Mouse (Mus musculus) forebrain, embryonic 12.5 days (tissue): Measurements from ENCODE around the gene Rora. TPM values are rescaled to one million over a fixed set of nuclear protein-coding genes. Genes with fewer than 3 reads are reported as not detected.

Experiments
- ATAC-seq: fragments of 200-750 bp; cut with Nextera tagmentation; 2 replicates; pipeline ENCODE4 v1.8.0; 2017; ENCODE audit warnings: moderate TSS enrichment; ENCODE audit not compliant: low FRiP score
- H3K27ac ChIP-seq: fragments of 300-500 bp; sonication (generic); 2 replicates; pipeline ENCODE4 v1.5.1; 2016; ENCODE audit warnings: mild to moderate bottlenecking
- H3K27me3 ChIP-seq: fragments of 300-500 bp; sonication (generic); 2 replicates; pipeline ENCODE4 v1.6.1; 2016; ENCODE audit warnings: mild to moderate bottlenecking
- H3K36me3 ChIP-seq: fragments of 300-500 bp; sonication (generic); replicated peaks from 2 replicates; pipeline ENCODE4 v1.6.1; 2016; ENCODE audit warnings: mild to moderate bottlenecking
- H3K4me1 ChIP-seq: fragments of 300-500 bp; sonication (generic); 2 replicates; pipeline ENCODE4 v1.6.1; 2016
- H3K4me2 ChIP-seq: fragments of 300-500 bp; sonication (generic); 2 replicates; pipeline ENCODE4 v1.6.1; 2016; ENCODE audit warnings: mild to moderate bottlenecking, moderate library complexity
- H3K4me3 ChIP-seq: fragments of 300-500 bp; sonication (generic); replicated peaks from 2 replicates; pipeline ENCODE4 v1.5.1; 2016; ENCODE audit warnings: mild to moderate bottlenecking
- H3K9ac ChIP-seq: fragments of 300-500 bp; sonication (generic); 2 replicates; pipeline ENCODE4 v1.6.1; 2016; ENCODE audit warnings: mild to moderate bottlenecking
- H3K9me3 ChIP-seq: fragments of 300-500 bp; sonication (generic); 2 replicates; pipeline ENCODE4 v1.6.1; 2016
- WGBS: fragments of 180-500 bp; shearing (Covaris S2); methylation state at CpG from one replicate; pipeline ENCODE4 v1.1.7; 2016; 5-methylcytosine and 5-hydroxymethylcytosine counted together
- polyA plus RNA-seq: library from polyadenylated mRNA; unstranded; fragments of >200 nt; fragmentation: Nextera tagmentation; extraction: Ambion mirVana; gene quantifications from 2 replicates; pipeline ENCODE4 v1.2.1, GENCODE M21; 2016

Gene Rora
- polyA plus RNA-seq, 1 experiment from 2014 or later: 7.3 TPM

DNA sequence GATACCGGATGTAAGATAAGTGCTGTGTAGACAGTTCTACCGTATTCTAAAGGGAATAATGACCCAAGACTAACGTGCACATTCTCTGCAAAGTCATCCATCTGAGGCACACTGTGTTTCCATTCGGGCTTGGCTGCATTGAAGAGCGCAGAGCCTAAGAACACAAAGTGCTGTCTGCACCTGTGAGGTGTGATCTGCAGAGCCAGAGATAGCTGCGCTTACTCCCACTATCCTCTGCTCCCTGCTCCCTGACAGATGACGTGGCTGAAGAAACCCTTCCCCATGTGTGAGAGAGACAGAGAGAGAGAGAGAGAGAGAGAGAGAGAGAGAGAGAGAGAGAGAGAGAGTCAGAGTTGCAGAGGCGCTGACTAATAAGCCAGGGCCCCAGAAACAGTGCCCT, 392.3 kb downstream of the Rora start:
- Histone ChIP-seq H3K4me3 (no peak overlapping the region), H3K36me3 (no peaks in the 10 kb centered on the region), H3K9me3 (no peaks in the 10 kb centered on the region; the same call in 1 of the 2 replicates), H3K4me2 (no peak overlapping the region), H3K4me1 (no peaks in the 10 kb centered on the region), H3K27me3 (no peaks in the 10 kb centered on the region), H3K27ac (no peak overlapping the region), H3K9ac (no peak overlapping the region)
- ATAC-seq: no peak
- WGBS: 87% methylated on average over 7 of the region's 8 CpGs

- Histone ChIP-seq H3K9ac (no peak overlapping the region), H3K27ac (no peak overlapping the region), H3K4me1 (no peaks in the 10 kb centered on the region), H3K9me3 (no peaks in the 10 kb centered on the region), H3K27me3 (no peaks in the 10 kb centered on the region), H3K4me3 (no peak overlapping the region), H3K36me3 (no peaks in the 10 kb centered on the region), H3K4me2 (no peak overlapping the region)
- 82% methylated on average over 8 of the region's 8 CpGs for WGBS
- ATAC-seq: no peak
Measured at GRCm38 (mm10) chr9:69050856-69051255, 397.3 kb downstream of the Rora start.

- ATAC-seq: no peak
- Histone ChIP-seq H3K27ac (no peak overlapping the region), H3K4me2 (no peak overlapping the region), H3K36me3 (no peaks in the 10 kb centered on the region), H3K9ac (no peak overlapping the region), H3K27me3 (no peaks in the 10 kb centered on the region), H3K4me3 (no peak overlapping the region), H3K4me1 (no peaks in the 10 kb centered on the region), H3K9me3 (no peaks in the 10 kb centered on the region)
- WGBS: 88% methylated on average over 5 of the region's 5 CpGs
Measured at GRCm38 (mm10) chr9:69051890-69052289, 398.3 kb downstream of the Rora start.

DNA sequence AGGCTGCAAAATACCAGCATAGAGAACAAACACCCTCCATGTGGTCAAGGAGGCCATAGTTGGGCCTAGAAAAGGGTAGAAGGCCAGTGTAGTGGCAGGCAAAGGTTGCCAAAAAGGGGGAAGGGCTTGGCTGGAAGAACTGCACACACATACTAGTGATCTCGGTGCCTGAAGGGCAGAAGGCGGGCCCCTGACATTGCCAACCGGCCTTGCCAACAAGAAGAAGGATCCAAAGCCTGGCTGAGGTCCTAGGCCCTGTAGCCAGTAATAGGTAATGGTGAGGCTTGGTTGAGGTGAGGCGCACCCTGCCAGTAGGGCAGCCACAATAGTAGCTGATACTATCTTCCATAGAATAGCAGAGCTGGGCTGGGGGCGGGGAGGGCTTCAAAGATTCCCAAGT, 401.7 kb downstream of the Rora start:
- no peaks in the 10 kb centered on the region for H3K4me1 ChIP-seq
- 97% methylated on average over 5 of the region's 5 CpGs for WGBS
- no peak overlapping the region for H3K9ac ChIP-seq
- H3K4me3 ChIP-seq: no peak overlapping the region
- ATAC-seq: no peak
- no peaks in the 10 kb centered on the region for H3K27me3 ChIP-seq
- H3K27ac ChIP-seq: no peak overlapping the region
- no peak overlapping the region for H3K4me2 ChIP-seq
- H3K9me3 ChIP-seq: no peaks in the 10 kb centered on the region
- H3K36me3 ChIP-seq: no peaks in the 10 kb centered on the region

- WGBS: 53% methylated on average over 15 of the region's 15 CpGs
Measured at GRCm38 (mm10) chr9:69071203-69071867, 417.7 kb downstream of the Rora start.

GRCm38 (mm10) chr9:69073271-69073670, 419.7 kb downstream of the Rora start:
- WGBS: 83% methylated on average over 7 of the region's 7 CpGs
- no peak for ATAC-seq
- Histone ChIP-seq H3K36me3 (no peaks in the 10 kb centered on the region), H3K4me2 (no peak overlapping the region), H3K9ac (no peak overlapping the region), H3K4me1 (no peaks in the 10 kb centered on the region), H3K27me3 (no peaks in the 10 kb centered on the region), H3K4me3 (no peak overlapping the region), H3K9me3 (no peaks in the 10 kb centered on the region), H3K27ac (no peak overlapping the region)

More at GRCm38 (mm10) chr9:69071203-69071867, 417.7 kb downstream of the Rora start:
- no peak overlapping the region for H3K4me2 ChIP-seq
- H3K4me3 ChIP-seq: no peak overlapping the region
- H3K4me1 ChIP-seq: no peaks in the 10 kb centered on the region
- no peaks in the 10 kb centered on the region for H3K27me3 ChIP-seq
- H3K27ac ChIP-seq: no peak overlapping the region; the same call in 1 of the 2 replicates
- ATAC-seq: no peak
- H3K9me3 ChIP-seq: no peaks in the 10 kb centered on the region
- no peak overlapping the region for H3K9ac ChIP-seq
- no peaks in the 10 kb centered on the region for H3K36me3 ChIP-seq

- H3K9ac ChIP-seq: no peak overlapping the region
- peaks cover 12% of the 10 kb centered on the region for H3K4me1 ChIP-seq
- 0 out of 2 replicates have a peak overlapping the region, but pooled peaks have one; percentile 13 for H3K27ac ChIP-seq
- 64% methylated on average over 3 of the region's 3 CpGs for WGBS
- H3K27me3 ChIP-seq: 0 out of 2 replicates have a peak, but pooled peaks cover 6% of the 10 kb centered on the region
- no peak for ATAC-seq
- no peaks in the 10 kb centered on the region for H3K9me3 ChIP-seq
- H3K4me2 ChIP-seq: no peak overlapping the region
- H3K36me3 ChIP-seq: no peaks in the 10 kb centered on the region
- H3K4me3 ChIP-seq: no peak overlapping the region
Measured at GRCm38 (mm10) chr9:69084086-69084719, 430.6 kb downstream of the Rora start.

- Histone ChIP-seq H3K4me3 (no peak overlapping the region), H3K9me3 (no peaks in the 10 kb centered on the region), H3K4me1 (peaks cover 12% of the 10 kb centered on the region), H3K36me3 (no peaks in the 10 kb centered on the region), H3K9ac (no peak overlapping the region), H3K4me2 (no peak overlapping the region), H3K27me3 (0 out of 2 replicates have a peak, but pooled peaks cover 6% of the 10 kb centered on the region), H3K27ac (peak overlapping the region; percentile 31; the same call in 1 of the 2 replicates)
- no peak for ATAC-seq
- 68% methylated on average over 14 of the region's 14 CpGs for WGBS
Measured at GRCm38 (mm10) chr9:69084720-69085661, 431.4 kb downstream of the Rora start.

GRCm38 (mm10) chr9:69086844-69087243, 433.3 kb downstream of the Rora start:
- Histone ChIP-seq H3K9me3 (no peaks in the 10 kb centered on the region), H3K4me3 (no peak overlapping the region), H3K36me3 (no peaks in the 10 kb centered on the region), H3K9ac (no peak overlapping the region), H3K27me3 (0 out of 2 replicates have a peak, but pooled peaks cover 6% of the 10 kb centered on the region), H3K4me2 (no peak overlapping the region), H3K4me1 (peaks cover 26% of the 10 kb centered on the region), H3K27ac (no peak overlapping the region)
- ATAC-seq: no peak
- WGBS: 86% methylated on average over 4 of the region's 4 CpGs

DNA sequence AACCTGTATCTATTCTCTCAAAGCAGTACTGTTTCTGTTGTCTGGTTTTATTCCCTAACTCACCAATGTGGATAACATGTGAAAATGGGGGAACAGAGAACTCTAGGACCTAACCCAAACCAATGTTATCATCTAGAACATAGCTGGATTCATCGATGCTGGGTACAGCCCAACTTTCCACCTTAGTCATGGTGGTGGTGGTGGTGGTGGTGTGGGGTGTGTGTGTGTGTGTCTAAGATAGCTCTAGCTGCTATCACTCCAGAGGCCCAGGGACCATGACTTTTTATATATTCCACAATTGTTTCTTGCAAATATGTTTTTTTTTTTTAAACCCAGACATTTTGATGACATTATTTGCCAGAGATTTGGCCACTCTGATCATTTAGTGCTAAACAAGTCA, 433.7 kb downstream of the Rora start:
- H3K27me3 ChIP-seq: 0 out of 2 replicates have a peak, but pooled peaks cover 6% of the 10 kb centered on the region
- H3K27ac ChIP-seq: no peak overlapping the region
- H3K9me3 ChIP-seq: no peaks in the 10 kb centered on the region
- WGBS: 92% methylated on average over 1 of the region's 1 CpGs
- H3K9ac ChIP-seq: no peak overlapping the region
- no peak overlapping the region for H3K4me3 ChIP-seq
- peaks cover 30% of the 10 kb centered on the region for H3K4me1 ChIP-seq
- no peaks in the 10 kb centered on the region for H3K36me3 ChIP-seq
- no peak for ATAC-seq
- no peak overlapping the region for H3K4me2 ChIP-seq

DNA sequence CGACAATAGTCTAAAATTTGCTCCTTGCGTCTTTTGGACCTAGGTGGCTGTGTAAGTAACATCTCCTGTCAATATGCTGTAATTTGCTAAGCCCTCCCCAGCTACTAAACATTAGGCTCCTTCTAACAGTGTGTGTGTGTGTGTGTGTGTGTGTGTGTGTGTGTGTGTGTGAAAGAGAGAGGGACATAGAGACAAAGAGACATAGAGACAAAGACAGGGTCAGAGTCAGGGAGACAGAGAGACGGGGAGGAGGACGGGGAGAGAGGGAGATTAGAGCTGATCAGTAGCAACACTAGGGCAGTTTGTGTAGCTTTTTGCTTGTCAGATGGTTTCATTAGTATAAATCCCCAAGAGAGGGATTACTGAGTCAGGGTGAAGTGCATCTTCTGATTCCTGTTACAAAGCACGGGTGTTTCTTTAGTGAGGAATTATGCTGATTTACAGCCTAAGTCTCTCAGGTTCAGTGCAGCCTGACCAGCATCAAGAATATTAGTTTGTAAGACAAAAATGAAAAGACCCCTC, 437.2 kb downstream of the Rora start:
- no peak overlapping the region for H3K27ac ChIP-seq
- ATAC-seq: no peak

More for the DNA sequence above, 437.2 kb downstream of the Rora start:
- Histone ChIP-seq H3K4me1 (peaks cover 20% of the 10 kb centered on the region), H3K27me3 (no peaks in the 10 kb centered on the region), H3K4me2 (no peak overlapping the region), H3K36me3 (no peaks in the 10 kb centered on the region), H3K9me3 (no peaks in the 10 kb centered on the region), H3K4me3 (no peak overlapping the region), H3K9ac (no peak overlapping the region)
- 50% methylated on average over 5 of the region's 5 CpGs for WGBS
